Mouse (Mus musculus) cerebellum, adult 2 months (tissue): ENCODE measurements around the gene Mars.

Experiments used
- CTCF ChIP-seq: fragments of 200-500 bp; IDR thresholded peaks from 2 replicates; pipeline ENCODE4 v1.5.1; 2011; ENCODE audit warnings: low read depth, mild to moderate bottlenecking, control low read depth, low read length, moderate library complexity, borderline replicate concordance; ENCODE audit not compliant: insufficient read depth
- POLR2A ChIP-seq: fragments of 200-500 bp; IDR thresholded peaks from 2 replicates; pipeline ENCODE4 v1.6.1; 2011; ENCODE audit warnings: low read length, control low read depth, borderline replicate concordance; ENCODE audit not compliant: insufficient read depth

DNA sequence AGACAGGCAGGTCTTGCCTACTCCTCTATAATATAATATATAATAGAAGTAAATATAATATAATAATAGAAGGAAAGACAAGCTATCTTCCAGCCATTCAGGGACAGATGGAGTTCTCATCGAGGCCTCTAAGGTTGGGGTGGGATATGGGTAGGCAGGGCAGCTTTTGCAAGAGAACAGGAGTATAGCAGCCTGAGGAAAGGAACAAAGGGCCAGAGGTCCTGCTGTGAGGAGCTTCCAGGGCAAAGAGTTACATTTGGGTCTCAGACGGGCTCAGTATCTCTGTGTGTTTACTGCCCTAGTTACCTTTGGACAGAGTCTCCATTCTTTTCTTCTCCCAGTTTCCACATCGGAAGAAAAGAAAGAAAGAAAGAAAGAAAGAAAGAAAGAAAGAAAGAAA is 48.0 kb downstream of the Mars start:
- TF ChIP-seq CTCF, result no peak
- no peak for TF ChIP-seq POLR2A
